Comparison of ENCODE assay signal across 9 mouse cellular contexts in the genomic region with DNA sequence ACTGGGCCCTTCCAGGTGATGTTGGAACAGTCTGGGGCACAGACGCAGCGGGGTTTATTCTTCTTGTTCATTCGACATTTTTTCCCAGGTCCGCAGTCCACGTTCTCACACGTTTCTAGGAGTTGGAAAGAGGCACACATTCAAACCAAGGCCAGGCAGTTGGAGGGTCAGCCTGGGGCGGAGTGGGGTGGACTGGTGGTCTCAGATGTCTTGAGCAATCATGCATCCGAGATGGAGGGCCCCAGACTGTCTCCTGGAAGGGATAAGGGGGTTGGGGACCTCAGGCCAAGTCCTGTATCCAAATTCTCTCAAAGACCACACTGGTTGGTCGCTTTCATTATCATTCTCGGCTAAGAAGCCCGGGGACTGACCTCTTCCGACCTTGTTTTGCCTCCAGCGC. TPM values are rescaled to one million over a fixed set of nuclear protein-coding genes. Genes with fewer than 3 reads are reported as not detected.
DNase-seq lines count a peak whose midpoint lies in the region; ATAC-seq and TF ChIP-seq lines count a peak whose summit lies in the region.
"Had no signal": no experiment of that assay in that cellular context is flagged by ENCODE, and none has a peak within 500 bp of the region (broad histone marks: within the 10 kb centered on the region; RNA-seq: fewer than 3 reads in every experiment).

No protein-coding gene starts in this region.

- intact Hi-C loops in gastrocnemius, adult 2 months (cut with DNase I), result loop anchor here (10.0 kb wide), 1 partner anchor 151 kb away; no protein-coding TSS in a partner anchor

- H3K27ac ChIP-seq in gastrocnemius, adult 2 months, result peak overlapping the region; percentile 46; the same call in 1 of the 2 replicates
- H3K27ac ChIP-seq in liver, embryonic 15.5 days (replicated peaks), result no peak overlapping the region
- no peak overlapping the region for H3K27ac ChIP-seq in stomach, postnatal 0 days (replicated peaks)

- peak overlapping the region; percentile 83 for H3K4me3 ChIP-seq in gastrocnemius, adult 2 months
- no peak overlapping the region for H3K4me3 ChIP-seq in liver, embryonic 15.5 days (replicated peaks)
- peak overlapping the region; percentile 59; the same call in 1 of the 2 replicates for H3K4me3 ChIP-seq in stomach, postnatal 0 days (ENCODE audit: low read depth, low read length)

- TF ChIP-seq CTCF in gastrocnemius, adult 2 months (IDR thresholded peaks at IDR 0.05), result no peak
- no peak for TF ChIP-seq CTCF in stomach, postnatal 0 days (IDR thresholded peaks at IDR 0.05; ENCODE audit: low read depth)

- no peak for ATAC-seq in liver, embryonic 15.5 days (ENCODE audit: insufficient read depth)
- no peak for ATAC-seq in stomach, postnatal 0 days (ENCODE audit: low FRiP score, low TSS enrichment)

- no peaks in the 10 kb centered on the region for H3K9me3 ChIP-seq in liver, embryonic 15.5 days (replicated peaks)
- no peaks in the 10 kb centered on the region for H3K9me3 ChIP-seq in stomach, postnatal 0 days (ENCODE audit: control insufficient read depth, low read length)

- no peaks in the 10 kb centered on the region for H3K36me3 ChIP-seq in liver, embryonic 15.5 days (replicated peaks)
- no peaks in the 10 kb centered on the region for H3K36me3 ChIP-seq in stomach, postnatal 0 days (ENCODE audit: control insufficient read depth, insufficient read depth, low read length)

- peaks cover 68% of the 10 kb centered on the region for H3K27me3 ChIP-seq in liver, embryonic 15.5 days
- peaks cover 3% of the 10 kb centered on the region; the same call in 1 of the 2 replicates for H3K27me3 ChIP-seq in stomach, postnatal 0 days (ENCODE audit: control insufficient read depth, insufficient read depth, low read length)

- no peaks in the 10 kb centered on the region; the same call in 1 of the 2 replicates for H3K4me1 ChIP-seq in liver, embryonic 15.5 days (replicated peaks)
- no peaks in the 10 kb centered on the region; the same call in 1 of the 2 replicates for H3K4me1 ChIP-seq in stomach, postnatal 0 days (replicated peaks; ENCODE audit: control insufficient read depth, insufficient read depth)

- TF ChIP-seq EP300 in stomach, postnatal 0 days (optimal IDR thresholded peaks at IDR 0.05), result no peak

- no peak for DNase-seq in gastrocnemius, adult 2 months
- DNase-seq in gastrocnemius, postnatal 4 days (ENCODE audit: low spot score in 2 of 2), result no peak
- peak; percentile 13 for DNase-seq in retina, embryonic 14.5 days (ENCODE audit: low spot score)
- no peak for DNase-seq in retina, postnatal 1 day
- no peak for DNase-seq in stomach, postnatal 0 days (ENCODE audit: low spot score)
- DNase-seq in urinary bladder, postnatal 10 days (ENCODE audit: low spot score), result no peak
- DNase-seq in right cerebral cortex, adult 18-20 months, result no peak

- H3K4me2 ChIP-seq in liver, embryonic 15.5 days, result peak overlapping the region; percentile 64
- H3K4me2 ChIP-seq in stomach, postnatal 0 days (replicated peaks; ENCODE audit: low read depth), result peak overlapping the region; percentile 97

- H3K9ac ChIP-seq in liver, embryonic 15.5 days, result no peak overlapping the region
- no peak overlapping the region for H3K9ac ChIP-seq in stomach, postnatal 0 days (ENCODE audit: low read length)

- 48% methylated on average over 13 of the region's 13 CpGs for WGBS in liver, embryonic 15.5 days (ENCODE audit: insufficient replicate concordance)
- WGBS in stomach, postnatal 0 days, result 50% methylated on average over 13 of the region's 13 CpGs

RNA-seq across cellular contexts. Expression of gene Fst, which starts 3.0 kb away (rescaled TPM):
- 1 to 10 TPM; 4.7 to 7.3 TPM for total RNA-seq in gastrocnemius, adult 2 months (2021)
- 10 to 100 TPM; 40.3 to 42.9 TPM for total RNA-seq in gastrocnemius, postnatal 4 days (2021)
- 5.9 and 6.6 TPM in 2 replicates for polyA plus RNA-seq in liver, embryonic 15.5 days (2015; fragmentation: Nextera tagmentation; extraction: Ambion mirVana)
- 24.5 and 27.8 TPM in 2 replicates for polyA plus RNA-seq in stomach, postnatal 0 days (2015; fragmentation: Nextera tagmentation; extraction: Ambion mirVana)
- total RNA-seq: common myeloid progenitor, adult 5-6 weeks had no signal

Comparison
In these comparisons a context has a peak if more than half of its experiments do, and no peak if none do; other contexts are left out.
1. RNA of gene Fst, which starts 3.0 kb away (total RNA-seq): 40.3 to 42.9 TPM in gastrocnemius, postnatal 4 days; 4.7 to 7.3 TPM in gastrocnemius, adult 2 months; every median in the first group is over 4 times any median in the second.